Mouse (Mus musculus) MEL (cell line): ENCODE measurements around the gene Sag. TPM values are rescaled to one million over a fixed set of nuclear protein-coding genes. Genes with fewer than 3 reads are reported as not detected.

Source experiments
- DNase-seq: peaks from one replicate; pipeline ENCODE4 v3.0.0; 2011; ENCODE audit warnings: low read depth, low spot score
- H3K27ac ChIP-seq: 2 replicates; pipeline ENCODE4 v1.5.1; 2012; ENCODE audit warnings: low read depth, mild to moderate bottlenecking, control low read depth, low read length, moderate library complexity; ENCODE audit not compliant: control insufficient read depth
- H3K27me3 ChIP-seq, 2 experiments: fragments of 150-350 bp in 1 of 2; sonication (generic) in 1 of 2; 2 replicates each; pipeline ENCODE4 v1.6.1; 2012; ENCODE audit warnings: low read length in 2 of 2, mild to moderate bottlenecking in 2 of 2, improper control_type of control experiment in 1 of 2, moderate library complexity in 1 of 2; ENCODE audit not compliant: insufficient read depth in 2 of 2, control insufficient read depth in 1 of 2
- H3K36me3 ChIP-seq, 2 experiments: 2 replicates each; pipeline ENCODE4 v1.6.1; 2012 to 2014; ENCODE audit warnings: low read length in 2 of 2, improper control_type of control experiment in 1 of 2, inconsistent platforms in 1 of 2, mild to moderate bottlenecking in 1 of 2; ENCODE audit not compliant: insufficient read depth in 2 of 2, control insufficient read depth in 1 of 2
- H3K4me1 ChIP-seq, 2 experiments: fragments of 150-350 bp in 1 of 2; sonication (generic) in 1 of 2; 2 replicates each; pipeline ENCODE4 v1.6.1; 2012; ENCODE audit warnings: low read length in 2 of 2, improper control_type of control experiment in 1 of 2, mild to moderate bottlenecking in 1 of 2; ENCODE audit not compliant: insufficient read depth in 2 of 2, control insufficient read depth in 1 of 2
- H3K4me3 ChIP-seq, 2 experiments: fragments of 150-350 bp in 1 of 2; sonication (generic) in 1 of 2; 2 replicates each; pipeline ENCODE4 v1.5.1; 2012; ENCODE audit warnings: low read depth in 2 of 2, low read length in 2 of 2, mild to moderate bottlenecking in 2 of 2, moderate library complexity in 2 of 2, control low read depth in 1 of 2, improper control_type of control experiment in 1 of 2; ENCODE audit not compliant: control insufficient read depth in 1 of 2, insufficient read depth in 1 of 2
- H3K79me2 ChIP-seq: 2 replicates; pipeline ENCODE4 v1.6.1; 2012; ENCODE audit warnings: mild to moderate bottlenecking, low read length, moderate library complexity; ENCODE audit not compliant: control insufficient read depth, poor library complexity, insufficient read depth
- H3K9ac ChIP-seq: 2 replicates; pipeline ENCODE4 v1.6.1; 2012; ENCODE audit warnings: low read depth, mild to moderate bottlenecking, control low read depth, low read length, moderate library complexity; ENCODE audit not compliant: control insufficient read depth, poor library complexity, severe bottlenecking
- H3K9me3 ChIP-seq: fragments of 150-350 bp; sonication (generic); replicated peaks from 2 replicates; pipeline ENCODE4 v1.6.1; 2012; ENCODE audit warnings: mild to moderate bottlenecking, low read length, improper control_type of control experiment, moderate library complexity; ENCODE audit not compliant: insufficient read depth
- BHLHE40 ChIP-seq: IDR thresholded peaks from 2 replicates; pipeline ENCODE4 v1.6.1; 2012; ENCODE audit warnings: low read depth, mild to moderate bottlenecking, inconsistent platforms, low read length, improper control_type of control experiment, borderline replicate concordance
- CHD1 ChIP-seq: IDR thresholded peaks from 2 replicates; pipeline ENCODE4 v1.6.1; 2012; ENCODE audit warnings: low read depth, mild to moderate bottlenecking, inconsistent platforms, low read length, improper control_type of control experiment
- E2F4 ChIP-seq: IDR thresholded peaks from 2 replicates; pipeline ENCODE4 v1.6.1; 2011; ENCODE audit warnings: low read depth, low read length, improper control_type of control experiment, borderline replicate concordance
- ETS1 ChIP-seq: IDR thresholded peaks from 2 replicates; pipeline ENCODE4 v1.6.1; 2012; ENCODE audit warnings: low read depth, mild to moderate bottlenecking, inconsistent platforms, low read length, improper control_type of control experiment, moderate library complexity
- GATA1 ChIP-seq: IDR thresholded peaks from 2 replicates; pipeline ENCODE4 v1.6.1; 2011; ENCODE audit warnings: low read depth, low read length, improper control_type of control experiment
- JUND ChIP-seq: IDR thresholded peaks from 2 replicates; pipeline ENCODE4 v1.6.1; 2011; ENCODE audit warnings: low read depth, mild to moderate bottlenecking, improper control_type of control experiment, low read length
- KAT2A ChIP-seq: conservative IDR thresholded peaks from 2 replicates; pipeline ENCODE4 v1.6.1; 2012; ENCODE audit warnings: low read depth, low read length, improper control_type of control experiment, inconsistent platforms
- MAFK ChIP-seq: IDR thresholded peaks from 2 replicates; pipeline ENCODE4 v1.6.1; 2011; ENCODE audit warnings: low read depth, mild to moderate bottlenecking, low read length, improper control_type of control experiment, borderline replicate concordance
- MAX ChIP-seq: IDR thresholded peaks from 2 replicates; pipeline ENCODE4 v1.6.1; 2011; ENCODE audit warnings: low read length, improper control_type of control experiment
- MAZ ChIP-seq: IDR thresholded peaks from 2 replicates; pipeline ENCODE4 v1.6.1; 2012; ENCODE audit warnings: low read depth, mild to moderate bottlenecking, inconsistent platforms, low read length, improper control_type of control experiment
- MEF2A ChIP-seq: IDR thresholded peaks from 2 replicates; pipeline ENCODE4 v1.6.1; 2014; ENCODE audit warnings: low read depth, mild to moderate bottlenecking, inconsistent platforms, low read length, improper control_type of control experiment; ENCODE audit not compliant: poor library complexity, insufficient replicate concordance, severe bottlenecking; ENCODE audit errors: extremely low read depth
- MYB ChIP-seq: IDR thresholded peaks from 2 replicates; pipeline ENCODE4 v1.6.1; 2011; ENCODE audit warnings: mild to moderate bottlenecking, low read depth, low read length, improper control_type of control experiment
- MYC ChIP-seq: IDR thresholded peaks from 2 replicates; pipeline ENCODE4 v1.6.1; 2011; ENCODE audit warnings: low read depth, mild to moderate bottlenecking, low read length, improper control_type of control experiment, moderate library complexity
- NELFE ChIP-seq: IDR thresholded peaks from 2 replicates; pipeline ENCODE4 v1.6.1; 2011; ENCODE audit warnings: low read depth, low read length, improper control_type of control experiment
- NRF1 ChIP-seq: IDR thresholded peaks from 2 replicates; pipeline ENCODE4 v1.6.1; 2014; ENCODE audit warnings: low read depth, mild to moderate bottlenecking, inconsistent platforms, low read length, improper control_type of control experiment, moderate library complexity; ENCODE audit not compliant: poor library complexity, insufficient read depth, severe bottlenecking
- POLR2AphosphoS2 ChIP-seq: IDR thresholded peaks from 2 replicates; pipeline ENCODE4 v1.6.1; 2011; ENCODE audit warnings: low read length, improper control_type of control experiment
- POLR2AphosphoS5 ChIP-seq: IDR thresholded peaks from 2 replicates; pipeline ENCODE4 v1.6.1; 2012; ENCODE audit warnings: low read depth, borderline replicate concordance, mild to moderate bottlenecking, inconsistent platforms, low read length, moderate library complexity, mixed read lengths
- RAD21 ChIP-seq: IDR thresholded peaks from 2 replicates; pipeline ENCODE4 v1.6.1; 2011; ENCODE audit warnings: mild to moderate bottlenecking, low read depth, low read length, improper control_type of control experiment
- SIN3A ChIP-seq: IDR thresholded peaks from 2 replicates; pipeline ENCODE4 v1.6.1; 2012; ENCODE audit warnings: low read length, improper control_type of control experiment, inconsistent platforms
- TAL1 ChIP-seq: IDR thresholded peaks from 2 replicates; pipeline ENCODE4 v1.6.1; 2012; ENCODE audit warnings: mild to moderate bottlenecking, inconsistent platforms, low read length, moderate library complexity, mixed read lengths
- TCF12 ChIP-seq: IDR thresholded peaks from 2 replicates; pipeline ENCODE4 v1.6.1; 2014; ENCODE audit warnings: low read depth, mild to moderate bottlenecking, inconsistent platforms, low read length, improper control_type of control experiment, moderate library complexity
- USF1 ChIP-seq: IDR thresholded peaks from 2 replicates; pipeline ENCODE4 v1.6.1; 2014; ENCODE audit warnings: low read depth, mild to moderate bottlenecking, inconsistent platforms, low read length, improper control_type of control experiment, moderate library complexity
- USF2 ChIP-seq, 2 experiments: IDR thresholded peaks; 2 replicates each; pipeline ENCODE4 v1.6.1; 2011 to 2012; ENCODE audit warnings: improper control_type of control experiment in 2 of 2, low read length in 2 of 2, borderline replicate concordance in 1 of 2, inconsistent platforms in 1 of 2, low read depth in 1 of 2, mild to moderate bottlenecking in 1 of 2; ENCODE audit not compliant: insufficient read depth in 1 of 2
- ZKSCAN1 ChIP-seq: IDR thresholded peaks from 2 replicates; pipeline ENCODE4 v1.6.1; 2012; ENCODE audit warnings: low read depth, mild to moderate bottlenecking, inconsistent platforms, low read length, improper control_type of control experiment, moderate library complexity
- ZNF384 ChIP-seq: IDR thresholded peaks from 2 replicates; pipeline ENCODE4 v1.6.1; 2012; ENCODE audit warnings: low read depth, mild to moderate bottlenecking, inconsistent platforms, low read length, improper control_type of control experiment
- polyA plus RNA-seq, 2 experiments: library from polyadenylated mRNA; stranded (reverse) in 1 of 2; unstranded in 1 of 2; fragments of >175 nt in 1 of 2; fragments of >200 nt in 1 of 2; gene quantifications; 2 replicates each; pipeline versions ENCODE4 v1.2.1 to v1.2.4; 2012; ENCODE audit warnings: low replicate concordance in 2 of 2, low read depth in 1 of 2; ENCODE audit not compliant: insufficient read length in 2 of 2, insufficient read depth in 1 of 2, missing spikeins in 1 of 2
- total RNA-seq: library from RNA; depleted of rRNA; stranded (reverse); fragments of 300-350 nt; gene quantifications from 2 replicates; pipeline ENCODE4 v1.2.3, GENCODE M21; 2012

Sag gene
- total and polyA plus RNA-seq, 3 experiments = 2.5 to 4.1 TPM; not detected in 1

DNA sequence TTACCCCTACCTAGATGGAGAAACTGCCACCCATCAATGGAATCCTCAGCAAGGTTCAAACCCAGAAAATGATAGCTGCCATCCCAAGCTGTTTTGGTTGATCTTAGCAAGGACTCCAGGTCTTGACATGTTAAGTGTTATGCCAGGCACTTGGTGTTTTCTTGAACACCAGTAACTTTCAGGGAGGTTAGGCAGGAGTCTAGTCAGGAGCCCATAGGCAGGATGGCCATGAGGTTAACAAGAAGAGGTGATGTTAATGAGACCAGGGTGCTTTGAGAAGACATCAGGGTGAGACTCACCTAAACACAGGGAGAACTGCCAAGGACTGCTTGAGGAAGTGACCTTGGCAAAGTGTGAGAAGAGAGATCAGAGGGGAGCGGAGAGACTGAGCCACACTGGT is 54.6 kb downstream of the Sag start:
- Histone ChIP-seq H3K36me3 (peaks cover 0 to 17% of the 10 kb centered on the region in 2 experiments; a peak in 2 of 4 replicates), H3K4me1 (peaks cover 13 to 18% of the 10 kb centered on the region in 2 experiments), H3K79me2 (peaks cover 71% of the 10 kb centered on the region), H3K9ac (no peak overlapping the region), H3K9me3 (no peaks in the 10 kb centered on the region), H3K27me3 (no peaks in the 10 kb centered on the region), H3K4me3 (no peak overlapping the region), H3K27ac (no peak overlapping the region)
- TF ChIP-seq CHD1 = no peak
- no peak for TF ChIP-seq POLR2AphosphoS2
- TF ChIP-seq RAD21 = no peak
- TF ChIP-seq ETS1 = no peak
- no peak for TF ChIP-seq MAFK
- TF ChIP-seq E2F4 = no peak
- no peak for TF ChIP-seq USF1
- no peak for TF ChIP-seq JUND
- TF ChIP-seq NRF1 = no peak
- TF ChIP-seq NELFE = no peak
- no peak for TF ChIP-seq ZNF384
- no peak for TF ChIP-seq MYC
- no peak for TF ChIP-seq USF2 (IDR thresholded peaks at IDR 0.05; ENCODE audit: borderline replicate concordance in 1 of 2, insufficient read depth in 1 of 2, low read depth in 1 of 2, low read length in 2 of 2)
- TF ChIP-seq BHLHE40 = no peak
- no peak for TF ChIP-seq ZKSCAN1
- no peak for TF ChIP-seq MAX
- no peak for TF ChIP-seq MAZ
- DNase-seq = no peak

DNA sequence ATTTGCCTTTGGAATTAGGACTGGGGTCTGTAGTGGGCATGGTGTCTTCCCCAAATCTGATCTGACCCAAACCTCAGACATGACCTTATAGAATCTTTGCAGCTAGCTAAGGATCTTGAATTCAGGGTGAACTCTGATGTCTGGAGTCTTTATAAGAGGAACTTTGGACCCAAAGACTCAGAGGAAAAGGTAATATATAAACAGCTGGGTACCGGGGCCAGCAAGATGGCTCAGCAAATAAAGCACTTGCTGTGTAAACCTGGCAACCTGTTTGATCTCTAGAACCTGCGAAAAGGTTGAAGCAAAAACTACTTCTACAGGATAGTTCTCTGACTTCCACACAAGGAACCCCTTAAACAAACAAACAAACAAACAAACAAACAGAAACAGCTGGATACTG is 55.0 kb downstream of the Sag start:
- Histone ChIP-seq H3K36me3 (peaks cover 0 to 20% of the 10 kb centered on the region in 2 experiments; a peak in 2 of 4 replicates), H3K4me1 (peaks cover 18% of the 10 kb centered on the region in 2 experiments), H3K9ac (no peak overlapping the region), H3K79me2 (peaks cover 72% of the 10 kb centered on the region), H3K4me3 (no peak overlapping the region), H3K27ac (no peak overlapping the region), H3K9me3 (no peaks in the 10 kb centered on the region), H3K27me3 (no peaks in the 10 kb centered on the region)
- TF ChIP-seq ZKSCAN1 = no peak
- no peak for TF ChIP-seq ZNF384
- TF ChIP-seq KAT2A = no peak
- TF ChIP-seq RAD21 = no peak
- TF ChIP-seq BHLHE40 = no peak
- no peak for TF ChIP-seq E2F4
- no peak for TF ChIP-seq POLR2AphosphoS2
- no peak for TF ChIP-seq NELFE
- no peak for TF ChIP-seq TCF12
- no peak for TF ChIP-seq GATA1
- no peak for TF ChIP-seq MYB
- no peak for TF ChIP-seq TAL1
- TF ChIP-seq POLR2AphosphoS5 = no peak
- TF ChIP-seq MEF2A = no peak
- TF ChIP-seq MAZ = no peak
- no peak for TF ChIP-seq SIN3A
- TF ChIP-seq, all 39 proteins: peak for 0
- no peak for DNase-seq
